In genomic region chr6:136529156-136529555, GRCm38 (mm10) we compare ENCODE assay signal across 28 mouse cellular contexts. TPM values are rescaled to one million over a fixed set of nuclear protein-coding genes. Genes with fewer than 3 reads are reported as not detected.
DNase-seq lines count a peak whose midpoint lies in the region; ATAC-seq lines count a peak whose summit lies in the region.
"Had no signal": no experiment of that assay in that cellular context is flagged by ENCODE, and none has a peak within 500 bp of the region (broad histone marks: within the 10 kb centered on the region; RNA-seq: fewer than 3 reads in every experiment).

No protein-coding gene starts in this region.

- intact Hi-C loops in heart, postnatal 25 days (cut with DNase I): no loop called here

- 40% methylated on average over 2 of the region's 2 CpGs for WGBS in heart, embryonic 11.5 days (ENCODE audit: insufficient replicate concordance)
- 25% methylated on average over 2 of the region's 2 CpGs for WGBS in heart, embryonic 14.5 days
- WGBS in kidney, embryonic 15.5 days: 56% methylated on average over 2 of the region's 2 CpGs
- WGBS in forebrain, embryonic 14.5 days: 62% methylated on average over 2 of the region's 2 CpGs

- peak; percentile 76 for DNase-seq in heart, adult 11 months
- no peak for DNase-seq in heart, postnatal 25 days (ENCODE audit: low spot score)
- DNase-seq in kidney, postnatal 14 days: no peak
- DNase-seq in forebrain, embryonic 14.5 days (ENCODE audit: low spot score): no peak
- DNase-seq: adrenal gland, postnatal 10 days; cerebellum, adult 8-10 months; cerebellum, postnatal 25 days; forebrain, postnatal 0 days; gastrocnemius, postnatal 10 days; kidney, postnatal 36 days; liver, postnatal 0 days; lung, postnatal 36 days; right cerebral cortex, postnatal 4 days; thymus, adult 2 months; thymus, postnatal 36 days had no signal

- H3K36me3 ChIP-seq in heart, embryonic 11.5 days (ENCODE audit: control insufficient read depth, insufficient read depth, low read length): peaks cover 7% of the 10 kb centered on the region; the same call in 1 of the 2 replicates
- H3K36me3 ChIP-seq in heart, embryonic 14.5 days (ENCODE audit: control insufficient read depth, insufficient read depth, low read length): peaks cover 12% of the 10 kb centered on the region
- H3K36me3 ChIP-seq in kidney, embryonic 15.5 days: peaks cover 31% of the 10 kb centered on the region
- peaks cover 8% of the 10 kb centered on the region; the same call in 1 of the 2 replicates for H3K36me3 ChIP-seq in forebrain, embryonic 14.5 days (ENCODE audit: control insufficient read depth, insufficient read depth, low read length)

- peaks cover 18% of the 10 kb centered on the region for H3K4me1 ChIP-seq in heart, embryonic 11.5 days (ENCODE audit: control insufficient read depth, insufficient read depth, low read length)
- H3K4me1 ChIP-seq in heart, embryonic 14.5 days (ENCODE audit: control insufficient read depth in 2 of 2, insufficient read depth in 2 of 2, low read length in 2 of 2): peaks cover 15 to 39% of the 10 kb centered on the region in 2 experiments
- peaks cover 15% of the 10 kb centered on the region for H3K4me1 ChIP-seq in kidney, embryonic 15.5 days
- H3K4me1 ChIP-seq in forebrain, embryonic 14.5 days (ENCODE audit: control insufficient read depth, insufficient read depth, low read length): peaks cover 7% of the 10 kb centered on the region; the same call in 1 of the 2 replicates

- no peak overlapping the region for H3K27ac ChIP-seq in heart, embryonic 11.5 days (ENCODE audit: low read depth, low read length)
- peak overlapping the region in 1 of 2 experiments; percentile 55; a peak in 2 of 4 replicates for H3K27ac ChIP-seq in heart, embryonic 14.5 days (replicated peaks in 1 of 2; ENCODE audit: control insufficient read depth in 1 of 2, insufficient read depth in 1 of 2, low read depth in 2 of 2, low read length in 2 of 2)
- peak overlapping the region; percentile 22; the same call in 1 of the 2 replicates for H3K27ac ChIP-seq in kidney, embryonic 15.5 days
- no peak overlapping the region for H3K27ac ChIP-seq in forebrain, embryonic 14.5 days (ENCODE audit: low read depth, low read length)
- H3K27ac ChIP-seq: hindbrain, embryonic 13.5 days; layer of hippocampus, adult 2 months; left cerebral cortex, adult 2 months; limb, embryonic 13.5 days; liver, embryonic 12.5 days; midbrain, embryonic 13.5 days; neural tube, embryonic 13.5 days had no signal

- no peaks in the 10 kb centered on the region for H3K27me3 ChIP-seq in heart, embryonic 11.5 days (ENCODE audit: control insufficient read depth, insufficient read depth, low read length)
- H3K27me3 ChIP-seq in heart, embryonic 14.5 days (ENCODE audit: control insufficient read depth, insufficient read depth, low read length): no peaks in the 10 kb centered on the region
- no peaks in the 10 kb centered on the region for H3K27me3 ChIP-seq in kidney, embryonic 15.5 days
- H3K27me3 ChIP-seq in forebrain, embryonic 14.5 days (replicated peaks; ENCODE audit: control insufficient read depth, insufficient read depth, low read length): no peaks in the 10 kb centered on the region
- H3K27me3 ChIP-seq: hindbrain, embryonic 13.5 days; limb, embryonic 13.5 days; liver, embryonic 12.5 days; midbrain, embryonic 13.5 days; neural tube, embryonic 13.5 days; Patski had no signal

- ATAC-seq in heart, embryonic 11.5 days (replicated peaks; ENCODE audit: insufficient number of reproducible peaks, low FRiP score, low TSS enrichment): no peak
- ATAC-seq in heart, embryonic 14.5 days (ENCODE audit: insufficient number of reproducible peaks, insufficient read depth, low FRiP score, low read depth): no peak
- ATAC-seq in kidney, embryonic 15.5 days (replicated peaks; ENCODE audit: low FRiP score): no peak
- ATAC-seq in forebrain, embryonic 14.5 days: no peak
- ATAC-seq: forebrain, postnatal 0 days; intestine, embryonic 16.5 days; liver, embryonic 12.5 days; liver, postnatal 0 days; midbrain, embryonic 13.5 days; Patski had no signal

- H3K4me2 ChIP-seq in heart, embryonic 11.5 days: no peak overlapping the region
- no peak overlapping the region for H3K4me2 ChIP-seq in heart, embryonic 14.5 days (ENCODE audit: low read length)
- no peak overlapping the region for H3K4me2 ChIP-seq in kidney, embryonic 15.5 days
- H3K4me2 ChIP-seq in forebrain, embryonic 14.5 days (ENCODE audit: low read length): no peak overlapping the region
- H3K4me2 ChIP-seq: hindbrain, embryonic 13.5 days; limb, embryonic 13.5 days; liver, embryonic 12.5 days; midbrain, embryonic 13.5 days; neural tube, embryonic 13.5 days had no signal

- H3K9me3 ChIP-seq in heart, embryonic 11.5 days (replicated peaks; ENCODE audit: control insufficient read depth, low read length): no peaks in the 10 kb centered on the region; the same call in 1 of the 2 replicates
- H3K9me3 ChIP-seq in heart, embryonic 14.5 days (ENCODE audit: control insufficient read depth, low read length): 0 out of 2 replicates have a peak, but pooled peaks cover 3% of the 10 kb centered on the region
- 0 out of 2 replicates have a peak, but pooled peaks cover 6% of the 10 kb centered on the region for H3K9me3 ChIP-seq in kidney, embryonic 15.5 days (replicated peaks)
- peaks cover 14% of the 10 kb centered on the region for H3K9me3 ChIP-seq in forebrain, embryonic 14.5 days (replicated peaks; ENCODE audit: control insufficient read depth, low read length)
- H3K9me3 ChIP-seq: hindbrain, embryonic 13.5 days; midbrain, embryonic 13.5 days had no signal

- no peak overlapping the region for H3K9ac ChIP-seq in heart, embryonic 11.5 days (ENCODE audit: low read depth, low read length)
- 0 out of 2 replicates have a peak overlapping the region, but pooled peaks have one; percentile 21 for H3K9ac ChIP-seq in heart, embryonic 14.5 days (ENCODE audit: low read length)
- H3K9ac ChIP-seq in kidney, embryonic 15.5 days: no peak overlapping the region
- H3K9ac ChIP-seq in forebrain, embryonic 14.5 days (ENCODE audit: low read length): no peak overlapping the region
- H3K9ac ChIP-seq: forebrain, postnatal 0 days; hindbrain, embryonic 13.5 days; limb, embryonic 13.5 days; liver, embryonic 12.5 days; liver, postnatal 0 days; midbrain, embryonic 13.5 days; neural tube, embryonic 13.5 days had no signal

- no peak overlapping the region for H3K4me3 ChIP-seq in heart, embryonic 11.5 days (ENCODE audit: low read depth, low read length)
- H3K4me3 ChIP-seq in heart, embryonic 14.5 days (ENCODE audit: control insufficient read depth in 1 of 2, insufficient read depth in 1 of 2, low read depth in 1 of 2, low read length in 2 of 2): no peak overlapping the region
- H3K4me3 ChIP-seq in kidney, embryonic 15.5 days (replicated peaks): no peak overlapping the region
- H3K4me3 ChIP-seq in forebrain, embryonic 14.5 days (ENCODE audit: low read depth, low read length): no peak overlapping the region
- H3K4me3 ChIP-seq: erythroblast, embryonic 14.5 days; hindbrain, embryonic 13.5 days; layer of hippocampus, adult 2 months; left cerebral cortex, adult 2 months; limb, embryonic 13.5 days; liver, embryonic 12.5 days; midbrain, embryonic 13.5 days; neural tube, embryonic 13.5 days had no signal

RNA-seq across cellular contexts. Expression of gene Atf7ip, which starts 23.2 kb away (rescaled TPM):
- 43.1 and 49.7 TPM in 2 replicates for polyA plus RNA-seq in heart, embryonic 11.5 days (2014; fragmentation: Nextera tagmentation; extraction: Ambion mirVana)
- polyA plus RNA-seq in heart, embryonic 14.5 days (2014; fragmentation: Nextera tagmentation; extraction: Ambion mirVana): 40.8 and 47.0 TPM in 2 replicates
- 10 to 100 TPM; 79.8 to 92.6 TPM for total RNA-seq in heart, postnatal 25 days (2021)
- 43.1 and 44.2 TPM in 2 replicates for polyA plus RNA-seq in kidney, embryonic 15.5 days (2015; fragmentation: Nextera tagmentation; extraction: Ambion mirVana)
- polyA plus RNA-seq in forebrain, embryonic 14.5 days (2014; fragmentation: Nextera tagmentation; extraction: Ambion mirVana): 27.1 and 42.0 TPM in 2 replicates
